Mouse (Mus musculus) right cerebral cortex, postnatal 14 days (tissue): ENCODE results near the gene Fzd4.

Source experiments
- DNase-seq: peaks from one replicate; pipeline ENCODE4 v3.0.0; 2022

The Fzd4 gene

GRCm38 (mm10) chr7:89428804-89429203 is 24.6 kb downstream of the Fzd4 start:
- DNase-seq: no peak

- no peak for DNase-seq
These were observed 25.2 kb downstream of the Fzd4 start for GRCm38 (mm10) chr7:89429326-89429725.

DNA sequence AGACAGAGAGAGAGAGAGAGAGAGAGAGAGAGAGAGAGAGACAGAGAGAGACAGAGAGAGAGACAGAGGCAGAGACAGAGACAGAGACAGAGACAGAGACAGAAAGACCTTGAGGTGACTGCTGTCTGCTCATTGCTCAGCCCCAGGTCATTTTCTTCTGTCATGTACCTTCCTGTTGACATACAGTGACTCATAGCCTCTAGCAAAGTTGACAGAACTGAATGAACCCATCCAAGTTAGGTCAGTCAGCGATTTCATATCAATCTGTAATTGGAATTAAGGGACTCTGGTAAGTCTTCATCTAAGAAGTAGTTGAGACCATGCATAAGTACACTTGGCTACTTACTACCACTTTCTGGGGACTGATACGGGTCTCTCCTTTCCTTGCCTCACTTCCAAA is 27.0 kb downstream of the Fzd4 start:
- DNase-seq: no peak

- peak; percentile 67 for DNase-seq
These were observed 29.2 kb downstream of the Fzd4 start for GRCm38 (mm10) chr7:89433193-89433892.

DNA sequence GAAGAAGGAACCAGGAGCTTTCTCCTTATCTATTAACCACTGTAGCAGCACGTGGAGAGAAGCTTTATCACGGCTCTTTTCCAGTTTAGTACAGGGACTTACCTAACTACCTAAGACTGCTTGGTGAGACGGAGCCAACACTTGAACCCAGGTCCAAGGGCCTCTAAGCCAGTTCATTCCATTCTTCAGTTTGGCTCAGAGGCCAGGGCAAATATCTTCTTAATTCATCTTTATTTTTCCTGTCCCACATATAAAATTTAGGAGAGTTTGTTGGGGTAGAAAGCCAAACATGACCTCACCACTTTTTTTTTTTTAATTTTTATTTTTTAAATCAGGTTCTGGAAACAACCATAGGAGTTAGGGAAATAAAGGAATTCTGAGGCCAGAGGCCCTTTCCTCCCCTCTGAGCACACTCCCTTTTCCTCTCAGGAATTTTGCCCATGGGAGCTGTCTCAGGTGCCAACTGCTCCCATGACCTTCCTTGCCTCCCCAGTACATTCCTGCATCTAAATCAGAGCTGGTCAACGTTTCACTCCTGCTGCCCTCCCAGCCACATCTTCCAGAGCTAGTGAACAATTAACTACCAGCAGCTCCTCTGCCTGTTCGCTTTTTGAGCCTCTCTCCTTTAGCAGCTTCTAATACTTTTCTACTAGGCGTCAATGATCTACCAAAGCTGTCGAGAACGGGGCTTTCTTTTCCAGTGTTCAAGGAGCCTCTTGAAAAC is 29.9 kb downstream of the Fzd4 start:
- DNase-seq: no peak

DNA sequence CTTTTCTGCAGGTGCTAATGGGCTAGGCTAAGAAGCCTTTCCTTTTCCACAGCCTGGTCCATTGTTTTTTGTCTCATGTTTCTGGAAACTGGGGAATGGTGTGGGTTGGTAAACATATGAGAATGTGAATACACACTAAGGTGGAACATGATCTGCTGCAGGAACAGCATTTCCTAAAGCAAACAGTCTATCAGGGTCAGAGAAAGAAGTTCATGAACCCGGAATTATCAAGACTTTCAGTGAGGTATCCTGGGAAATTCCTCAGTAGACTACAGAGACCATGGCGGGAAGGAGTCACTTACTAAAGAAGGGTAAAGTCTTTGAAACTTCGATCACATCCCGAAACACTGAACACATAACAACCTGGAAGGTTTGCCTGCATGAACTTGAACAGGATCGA is 32.2 kb downstream of the Fzd4 start:
- DNase-seq: no peak

- peak; percentile 44 for DNase-seq
These were observed 33.4 kb downstream of the Fzd4 start for GRCm38 (mm10) chr7:89437589-89437988.

DNA sequence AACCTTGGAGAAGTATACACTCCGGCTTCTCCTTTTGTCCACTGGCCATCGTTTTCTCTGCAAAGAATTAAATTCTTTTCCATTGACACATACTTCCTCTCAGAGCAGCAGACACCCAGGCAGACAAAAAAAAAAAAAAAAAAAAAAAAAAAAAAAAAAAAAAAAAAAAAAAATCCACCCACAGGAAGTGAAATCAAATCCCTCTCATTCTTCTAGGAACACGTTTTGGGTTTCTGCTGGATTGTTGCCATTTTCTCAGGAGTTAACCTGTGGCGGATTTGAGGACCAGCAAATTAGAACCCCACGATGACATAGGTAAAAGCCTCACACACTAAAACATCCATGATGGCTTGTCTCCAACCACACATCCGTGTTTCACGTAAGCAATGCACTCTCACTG is 37.1 kb downstream of the Fzd4 start:
- DNase-seq: no peak

- DNase-seq: no peak
These were observed 38.1 kb downstream of the Fzd4 start for GRCm38 (mm10) chr7:89442242-89442641.

GRCm38 (mm10) chr7:89445137-89445536 is 41.0 kb downstream of the Fzd4 start:
- DNase-seq: no peak

GRCm38 (mm10) chr7:89450312-89450711 is 46.2 kb downstream of the Fzd4 start:
- DNase-seq: no peak

GRCm38 (mm10) chr7:89456380-89457076 is 52.4 kb downstream of the Fzd4 start:
- DNase-seq: no peak

DNA sequence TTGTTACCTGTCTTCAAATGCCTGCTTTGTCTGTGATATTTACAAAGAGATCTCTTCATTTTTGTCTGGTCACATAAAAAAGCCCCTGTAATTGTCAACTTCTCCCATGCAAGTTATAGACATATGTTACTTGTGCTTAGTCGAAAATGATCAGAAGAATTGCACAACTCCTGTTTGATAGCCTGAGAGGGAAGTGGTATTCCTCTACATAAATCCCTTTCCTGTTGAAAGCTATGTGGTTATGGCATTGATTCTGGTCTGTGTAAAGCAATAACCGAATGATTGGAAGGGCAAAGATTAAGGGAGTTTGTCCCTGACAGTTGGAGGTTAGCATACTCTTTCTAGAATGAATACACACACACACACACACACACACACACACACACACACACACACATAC is 55.5 kb downstream of the Fzd4 start:
- DNase-seq: no peak

GRCm38 (mm10) chr7:89460911-89461310 is 56.8 kb downstream of the Fzd4 start:
- DNase-seq: no peak

GRCm38 (mm10) chr7:89461351-89461750 is 57.2 kb downstream of the Fzd4 start:
- no peak for DNase-seq
